Mouse (Mus musculus) thymus, adult 18-20 months (tissue): Measurements from ENCODE around the gene Rbm33.

Source experiments
- DNase-seq, 2 experiments: peaks; one replicate each; pipeline ENCODE4 v3.0.0; 2022; ENCODE audit warnings: mixed read lengths in 2 of 2

Rbm33 gene

GRCm38 (mm10) chr5:28316722-28317245 lies at the start of gene Rbm33:
Gene Rbm33, plus strand, starts transcription at chr5:28317121.
- DNase-seq = peak; percentile 66 to 71

GRCm38 (mm10) chr5:28267576-28267975 lies 49.3 kb upstream of the Rbm33 start:
- DNase-seq = no peak

- peak; percentile 5 to 32 for DNase-seq
These were observed 47.4 kb upstream of the Rbm33 start for GRCm38 (mm10) chr5:28269469-28269991.

GRCm38 (mm10) chr5:28272836-28273235 lies 44.1 kb upstream of the Rbm33 start:
- DNase-seq = no peak

GRCm38 (mm10) chr5:28277279-28277678 lies 39.6 kb upstream of the Rbm33 start:
- DNase-seq = no peak

- DNase-seq = no peak
These were observed 27.8 kb upstream of the Rbm33 start for GRCm38 (mm10) chr5:28289111-28289510.

- DNase-seq = no peak
These were observed 26.3 kb upstream of the Rbm33 start for GRCm38 (mm10) chr5:28290630-28291029.

GRCm38 (mm10) chr5:28291118-28291850 lies 25.6 kb upstream of the Rbm33 start:
- no peak for DNase-seq

- no peak for DNase-seq
These were observed 24.6 kb upstream of the Rbm33 start for GRCm38 (mm10) chr5:28292281-28292680.

GRCm38 (mm10) chr5:28293990-28294389 lies 22.9 kb upstream of the Rbm33 start:
- DNase-seq = peak; percentile 42 to 45

- no peak for DNase-seq
These were observed 18.8 kb upstream of the Rbm33 start for GRCm38 (mm10) chr5:28298161-28298560.

- DNase-seq = no peak
These were observed 18.2 kb upstream of the Rbm33 start for GRCm38 (mm10) chr5:28298693-28299092.

- DNase-seq = no peak
These were observed 17.6 kb upstream of the Rbm33 start for GRCm38 (mm10) chr5:28299346-28299745.

GRCm38 (mm10) chr5:28302671-28303070 lies 14.2 kb upstream of the Rbm33 start:
- no peak for DNase-seq

GRCm38 (mm10) chr5:28304551-28304950 lies 12.4 kb upstream of the Rbm33 start:
- DNase-seq = no peak

GRCm38 (mm10) chr5:28315526-28315925 lies 1.4 kb upstream of the Rbm33 start:
- peak in 1 of 2 experiments; percentile 29 for DNase-seq

GRCm38 (mm10) chr5:28316151-28316721 lies 685 bp upstream of the Rbm33 start:
- DNase-seq = no peak

GRCm38 (mm10) chr5:28317253-28317916 lies 464 bp downstream of the Rbm33 start:
- no peak for DNase-seq

- peak in 1 of 2 experiments; percentile 21 for DNase-seq
These were observed 971 bp downstream of the Rbm33 start for GRCm38 (mm10) chr5:28317917-28318267.

GRCm38 (mm10) chr5:28318671-28319070 lies 1.8 kb downstream of the Rbm33 start:
- DNase-seq = no peak

- DNase-seq = no peak
These were observed 4.8 kb downstream of the Rbm33 start for GRCm38 (mm10) chr5:28321769-28322168.

GRCm38 (mm10) chr5:28322189-28322588 lies 5.3 kb downstream of the Rbm33 start:
- no peak for DNase-seq

GRCm38 (mm10) chr5:28323822-28324221 lies 6.9 kb downstream of the Rbm33 start:
- DNase-seq = no peak

- DNase-seq = no peak
These were observed 7.5 kb downstream of the Rbm33 start for GRCm38 (mm10) chr5:28324457-28324856.
